Mouse (Mus musculus) neural tube, embryonic 11.5 days (tissue): ENCODE results near the gene Megf11. TPM values are rescaled to one million over a fixed set of nuclear protein-coding genes. Genes with fewer than 3 reads are reported as not detected.

Source experiments
- ATAC-seq: fragments of 200-750 bp; cut with Nextera tagmentation; 2 replicates; pipeline ENCODE4 v1.8.0; 2017; ENCODE audit warnings: moderate number of reproducible peaks, mild to moderate bottlenecking, moderate TSS enrichment, moderate library complexity; ENCODE audit not compliant: insufficient read depth, low FRiP score, low TSS enrichment
- DNase-seq: peaks from one replicate; pipeline ENCODE4 v3.0.0-alpha.2; 2015; ENCODE audit warnings: low spot score
- H3K27ac ChIP-seq: fragments of 300-500 bp; sonication (generic); 2 replicates; pipeline ENCODE4 v1.5.1; 2014; ENCODE audit warnings: low read depth, mild to moderate bottlenecking, low read length
- H3K27me3 ChIP-seq: fragments of 300-500 bp; sonication (generic); 2 replicates; pipeline ENCODE4 v1.6.1; 2014; ENCODE audit warnings: mild to moderate bottlenecking, low read length, mixed read lengths; ENCODE audit not compliant: control insufficient read depth, insufficient read depth
- H3K36me3 ChIP-seq: fragments of 300-500 bp; sonication (generic); 2 replicates; pipeline ENCODE4 v1.6.1; 2014; ENCODE audit warnings: mild to moderate bottlenecking, low read length, moderate library complexity, mixed read lengths; ENCODE audit not compliant: control insufficient read depth, insufficient read depth
- H3K4me1 ChIP-seq: fragments of 300-500 bp; sonication (generic); 2 replicates; pipeline ENCODE4 v1.6.1; 2014; ENCODE audit warnings: low read length, mixed read lengths; ENCODE audit not compliant: control insufficient read depth, insufficient read depth
- H3K4me2 ChIP-seq: fragments of 300-500 bp; sonication (generic); 2 replicates; pipeline ENCODE4 v1.6.1; 2014; ENCODE audit warnings: low read depth, mild to moderate bottlenecking, moderate library complexity
- H3K4me3 ChIP-seq: fragments of 300-500 bp; sonication (generic); 2 replicates; pipeline ENCODE4 v1.5.1; 2014; ENCODE audit warnings: low read depth, low read length
- H3K9ac ChIP-seq: fragments of 300-500 bp; sonication (generic); 2 replicates; pipeline ENCODE4 v1.6.1; 2014; ENCODE audit warnings: mild to moderate bottlenecking, low read length
- H3K9me3 ChIP-seq: fragments of 300-500 bp; sonication (generic); 2 replicates; pipeline ENCODE4 v1.6.1; 2016; ENCODE audit warnings: low read length; ENCODE audit not compliant: control insufficient read depth
- WGBS: fragments of 180-500 bp; shearing (Covaris S2); extraction: QIAGEN DNeasy Blood & Tissue Kit; methylation state at CpG from one replicate; pipeline ENCODE4 v1.1.7; 2014; 5-methylcytosine and 5-hydroxymethylcytosine counted together
- polyA plus RNA-seq: library from polyadenylated mRNA; unstranded; fragments of >200 nt; fragmentation: Nextera tagmentation; extraction: Ambion mirVana; gene quantifications from 2 replicates; pipeline ENCODE4 v1.2.1, GENCODE M21; 2014

Megf11 gene
- polyA plus RNA-seq, 1 experiment from 2014 or later, result 5.7 TPM

GRCm38 (mm10) chr9:64506440-64507206 lies 121.2 kb downstream of the Megf11 start:
- H3K9me3 ChIP-seq, result no peaks in the 10 kb centered on the region
- no peak overlapping the region for H3K4me2 ChIP-seq
- no peak for DNase-seq
- no peak overlapping the region for H3K9ac ChIP-seq
- no peaks in the 10 kb centered on the region for H3K36me3 ChIP-seq
- 78% methylated on average over 11 of the region's 11 CpGs for WGBS
- ATAC-seq, result no peak
- no peak overlapping the region for H3K4me3 ChIP-seq
- H3K27me3 ChIP-seq, result no peaks in the 10 kb centered on the region
- peaks cover 4% of the 10 kb centered on the region for H3K4me1 ChIP-seq
- no peak overlapping the region for H3K27ac ChIP-seq

GRCm38 (mm10) chr9:64507207-64507517 lies 121.7 kb downstream of the Megf11 start:
- Histone ChIP-seq H3K27ac (no peak overlapping the region), H3K4me1 (peaks cover 4% of the 10 kb centered on the region), H3K9ac (no peak overlapping the region), H3K36me3 (no peaks in the 10 kb centered on the region), H3K4me3 (no peak overlapping the region), H3K27me3 (no peaks in the 10 kb centered on the region), H3K4me2 (no peak overlapping the region), H3K9me3 (no peaks in the 10 kb centered on the region)
- WGBS, result 57% methylated on average over 6 of the region's 6 CpGs
- no peak for ATAC-seq
- DNase-seq, result no peak

- peaks cover 4% of the 10 kb centered on the region for H3K4me1 ChIP-seq
- ATAC-seq (no peak), DNase-seq (no peak)
- no peak overlapping the region for H3K4me3 ChIP-seq
- no peaks in the 10 kb centered on the region for H3K9me3 ChIP-seq
- no peaks in the 10 kb centered on the region for H3K27me3 ChIP-seq
- no peaks in the 10 kb centered on the region for H3K36me3 ChIP-seq
- WGBS, result 24% methylated on average over 7 of the region's 7 CpGs
- H3K27ac ChIP-seq, result no peak overlapping the region
- H3K4me2 ChIP-seq, result no peak overlapping the region
- no peak overlapping the region for H3K9ac ChIP-seq
Measured at GRCm38 (mm10) chr9:64507995-64508394, 122.6 kb downstream of the Megf11 start.

GRCm38 (mm10) chr9:64514826-64515225 lies 129.4 kb downstream of the Megf11 start:
- no peak for ATAC-seq
- no peaks in the 10 kb centered on the region for H3K27me3 ChIP-seq
- no peaks in the 10 kb centered on the region for H3K4me1 ChIP-seq
- H3K4me3 ChIP-seq, result no peak overlapping the region
- no peak overlapping the region for H3K9ac ChIP-seq
- no peaks in the 10 kb centered on the region for H3K9me3 ChIP-seq
- no peak overlapping the region for H3K4me2 ChIP-seq
- H3K36me3 ChIP-seq, result no peaks in the 10 kb centered on the region
- 58% methylated on average over 6 of the region's 6 CpGs for WGBS
- DNase-seq, result no peak
- no peak overlapping the region for H3K27ac ChIP-seq

- H3K9me3 ChIP-seq, result no peaks in the 10 kb centered on the region
- peaks cover 5% of the 10 kb centered on the region; the same call in 1 of the 2 replicates for H3K4me1 ChIP-seq
- ATAC-seq (no peak), DNase-seq (no peak)
- 54% methylated on average over 12 of the region's 12 CpGs for WGBS
- H3K4me2 ChIP-seq, result no peak overlapping the region
- H3K27ac ChIP-seq, result no peak overlapping the region
- no peaks in the 10 kb centered on the region for H3K27me3 ChIP-seq
- no peaks in the 10 kb centered on the region for H3K36me3 ChIP-seq
- H3K4me3 ChIP-seq, result no peak overlapping the region
- no peak overlapping the region for H3K9ac ChIP-seq
Measured at GRCm38 (mm10) chr9:64519921-64520746, 134.7 kb downstream of the Megf11 start.

GRCm38 (mm10) chr9:64520747-64521283 lies 135.4 kb downstream of the Megf11 start:
- Histone ChIP-seq H3K9ac (no peak overlapping the region), H3K4me3 (no peak overlapping the region), H3K9me3 (no peaks in the 10 kb centered on the region), H3K27ac (no peak overlapping the region), H3K36me3 (no peaks in the 10 kb centered on the region), H3K4me2 (no peak overlapping the region), H3K4me1 (peaks cover 5% of the 10 kb centered on the region; the same call in 1 of the 2 replicates), H3K27me3 (no peaks in the 10 kb centered on the region)
- ATAC-seq (no peak), DNase-seq (no peak)
- WGBS, result 41% methylated on average over 4 of the region's 4 CpGs

GRCm38 (mm10) chr9:64523264-64524045 lies 138.0 kb downstream of the Megf11 start:
- Histone ChIP-seq H3K9me3 (no peaks in the 10 kb centered on the region), H3K36me3 (no peaks in the 10 kb centered on the region), H3K27me3 (no peaks in the 10 kb centered on the region), H3K4me2 (no peak overlapping the region), H3K9ac (no peak overlapping the region), H3K4me3 (no peak overlapping the region), H3K4me1 (peaks cover 5% of the 10 kb centered on the region; the same call in 1 of the 2 replicates), H3K27ac (no peak overlapping the region)
- no peak for ATAC-seq
- 45% methylated on average over 21 of the region's 21 CpGs for WGBS
- no peak for DNase-seq

GRCm38 (mm10) chr9:64528061-64528460 lies 142.6 kb downstream of the Megf11 start:
- Histone ChIP-seq H3K4me3 (no peak overlapping the region), H3K27ac (no peak overlapping the region), H3K36me3 (no peaks in the 10 kb centered on the region), H3K9me3 (no peaks in the 10 kb centered on the region), H3K9ac (no peak overlapping the region), H3K4me2 (no peak overlapping the region), H3K4me1 (peaks cover 12% of the 10 kb centered on the region), H3K27me3 (no peaks in the 10 kb centered on the region)
- no peak for ATAC-seq
- DNase-seq, result no peak
- 93% methylated on average over 7 of the region's 7 CpGs for WGBS
